Mouse (Mus musculus) adrenal gland, postnatal 14 days (tissue): ENCODE measurements around the gene Oit3. TPM values are rescaled to one million over a fixed set of nuclear protein-coding genes. Genes with fewer than 3 reads are reported as not detected.

Source experiments
- total RNA-seq: library from RNA; stranded (reverse); gene quantifications from 2 replicates; pipeline ENCODE4 v1.2.3, GENCODE M21; 2021

Oit3 gene
- total RNA-seq, 1 experiment from 2014 or later, result 6.9 TPM

Other genes starting within 250 kb of the Oit3 start
- gene Sept10, start 219.9 kb downstream of the Oit3 start, total RNA-seq, result 52.2 and 54.0 TPM in 2 replicates
- gene Sowahc, start 219.8 kb downstream of the Oit3 start, total RNA-seq, result 22.7 and 24.6 TPM in 2 replicates
- gene P4ha1, start 118.5 kb downstream of the Oit3 start, total RNA-seq, result 25.8 and 37.1 TPM in 2 replicates
- 19.4 and 23.1 TPM in 2 replicates for gene Gm10273, start 46.1 kb downstream of the Oit3 start, total RNA-seq
- gene Pla2g12b, start 38.1 kb downstream of the Oit3 start, total RNA-seq, result 0.64 and 8.6 TPM in 2 replicates
- gene Gm10322, start 174.3 kb upstream of the Oit3 start, total RNA-seq, result not detected in 2 replicates
- gene Mcu, start 174.9 kb upstream of the Oit3 start, total RNA-seq, result 33.6 and 36.5 TPM in 2 replicates